Mouse (Mus musculus) heart, adult 9 months (tissue): ENCODE results near the gene Nodal.
"Not testable (repeated sequence)": the region's sequence is repeated elsewhere in the genome, so short reads cannot be mapped to it uniquely, and the experiment has no call there.

Source experiments
- DNase-seq, 2 experiments: peaks; one replicate each; pipeline ENCODE4 v3.0.0; 2022; ENCODE audit warnings: low spot score in 2 of 2

The Nodal gene

DNA sequence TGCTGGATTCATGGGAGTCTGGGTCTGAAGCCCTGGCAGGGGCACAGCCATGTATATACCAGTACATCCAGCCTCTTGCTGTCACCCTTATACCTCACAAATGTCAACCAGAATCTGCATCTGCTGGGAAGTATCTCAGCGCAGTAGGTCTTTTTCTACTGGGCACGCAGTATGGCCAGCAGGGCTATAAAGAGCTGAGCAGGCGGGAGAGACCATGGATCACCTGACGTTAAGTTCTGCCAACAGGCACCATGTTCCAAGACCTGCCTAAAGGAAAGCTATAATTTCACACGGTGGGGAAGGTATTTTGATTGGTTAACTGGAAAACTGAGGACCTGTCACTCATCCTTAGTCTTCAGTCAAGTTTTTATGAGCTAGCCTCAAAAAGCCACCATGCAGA lies 11.3 kb downstream of the Nodal start:
- DNase-seq: no peak

- no peak for DNase-seq
Measured at GRCm38 (mm10) chr10:61431375-61431774, 13.6 kb downstream of the Nodal start.

- DNase-seq: no peak
Measured at GRCm38 (mm10) chr10:61440202-61440800, 22.5 kb downstream of the Nodal start.

DNA sequence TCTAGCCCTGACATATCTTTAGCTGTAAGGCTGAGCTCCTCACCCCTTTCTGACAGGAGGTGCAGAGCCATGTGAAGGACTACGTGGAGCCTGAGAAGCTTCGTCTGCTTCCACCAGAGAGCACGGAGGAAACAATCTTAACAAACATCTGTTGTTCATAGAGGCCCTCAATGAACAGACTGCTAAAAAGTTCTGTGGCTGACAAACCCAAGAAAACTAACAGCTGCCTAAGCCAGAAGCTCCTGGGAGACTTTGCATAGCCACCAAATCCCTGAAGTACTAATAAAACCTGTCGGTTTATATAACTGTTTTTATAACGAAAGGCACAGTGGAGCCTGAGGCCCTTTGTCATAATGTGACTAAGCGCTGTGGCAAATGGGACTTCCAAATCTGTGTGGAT lies 25.7 kb downstream of the Nodal start:
- DNase-seq: no peak

- DNase-seq: no peak
Measured at GRCm38 (mm10) chr10:61443876-61444275, 26.1 kb downstream of the Nodal start.

- no peak for DNase-seq
Measured at GRCm38 (mm10) chr10:61445016-61445415, 27.2 kb downstream of the Nodal start.

DNA sequence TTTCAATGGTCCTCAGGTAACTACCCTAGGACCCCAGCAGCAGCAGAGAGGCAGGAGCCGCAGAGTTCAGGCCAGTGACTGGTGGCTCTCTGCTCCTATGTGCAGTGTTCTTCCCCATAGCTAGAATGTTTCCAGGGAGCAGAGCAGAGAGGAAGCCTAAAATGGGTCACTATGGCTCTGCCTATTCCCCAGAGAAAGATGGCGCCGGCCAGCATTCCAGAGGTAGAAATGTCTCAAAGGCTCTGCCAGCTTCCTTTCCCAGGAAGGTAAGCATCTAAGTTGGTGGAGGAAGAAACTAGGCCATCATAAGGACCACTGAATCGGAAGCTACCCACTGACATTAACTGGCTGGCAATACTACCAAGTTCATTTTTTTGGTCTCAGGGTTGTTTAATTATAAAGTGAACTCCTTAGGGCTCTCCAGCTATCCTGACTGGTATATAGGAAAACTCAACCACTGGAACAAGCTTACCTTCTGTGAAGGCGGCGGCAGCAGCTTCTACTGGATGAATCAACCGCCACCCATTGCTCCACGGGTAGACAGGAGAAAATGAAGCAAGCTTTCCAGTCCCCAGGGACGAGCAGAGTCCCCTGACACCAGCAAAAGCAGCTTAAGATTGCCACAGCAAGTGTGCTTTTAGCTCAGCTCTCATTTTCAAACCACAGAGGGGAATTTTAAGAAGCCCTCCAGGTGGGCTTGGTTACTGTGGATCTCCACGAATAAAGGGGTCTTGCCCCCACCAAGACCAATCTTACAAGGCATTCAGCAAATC lies 30.0 kb downstream of the Nodal start:
- DNase-seq: no peak

- DNase-seq: no peak
Measured at GRCm38 (mm10) chr10:61448834-61449233, 31.1 kb downstream of the Nodal start.

DNA sequence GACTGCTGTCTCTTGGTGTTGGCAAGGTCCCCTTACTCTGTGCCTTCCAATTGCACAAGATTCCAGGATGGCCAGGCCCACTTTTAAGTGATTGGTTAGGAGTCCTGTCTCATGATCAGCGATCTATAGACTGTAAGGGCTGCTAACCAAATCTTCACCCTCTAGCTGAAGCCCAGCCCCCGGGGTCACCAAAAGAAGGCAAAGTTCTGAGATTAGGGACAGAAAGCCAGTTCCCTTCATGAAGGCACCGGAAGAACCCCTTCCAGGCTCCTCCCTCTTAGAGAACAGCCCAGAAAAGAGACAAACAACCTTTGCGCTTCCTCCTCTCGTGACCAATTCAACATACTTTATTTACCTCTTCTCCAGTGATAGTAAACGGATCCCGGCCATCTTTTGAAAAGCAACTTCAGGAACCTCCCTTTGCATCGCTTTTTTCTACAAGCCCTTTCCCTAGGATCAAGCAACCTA lies 33.7 kb downstream of the Nodal start:
- peak in 1 of 2 experiments; percentile 47 for DNase-seq

DNA sequence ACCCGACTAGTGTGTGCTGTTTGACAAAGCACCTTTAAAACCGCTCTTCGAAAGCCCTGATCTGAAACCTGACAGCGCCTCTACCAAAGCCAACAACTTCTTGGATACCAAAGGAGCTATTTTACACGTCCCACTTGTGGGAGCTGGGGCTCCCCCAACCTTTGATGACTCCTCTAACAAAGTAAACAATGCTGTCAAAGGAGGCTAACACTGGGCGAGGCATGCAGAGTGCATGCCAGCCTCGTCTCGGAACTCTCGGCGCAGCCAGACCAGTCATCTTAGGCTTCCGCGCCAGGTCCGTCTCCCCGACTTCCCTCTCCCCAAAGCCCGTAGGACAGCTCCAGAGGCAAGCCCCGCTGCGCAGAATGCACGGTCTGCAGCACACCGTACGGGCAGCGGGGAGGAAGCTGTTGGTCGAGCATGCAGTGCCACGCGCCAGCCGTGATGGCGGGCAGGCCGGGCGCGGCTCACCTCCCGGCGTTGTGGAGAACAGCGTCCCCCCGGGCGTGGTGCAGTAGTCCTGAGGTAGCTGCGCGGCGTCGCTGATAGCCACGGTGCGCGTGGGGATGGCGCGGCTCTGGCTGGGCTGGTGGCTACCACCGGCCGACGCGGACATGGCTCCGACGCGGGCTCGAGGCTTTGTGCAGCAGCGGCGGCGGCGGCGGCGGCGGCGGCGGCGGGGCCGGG lies 34.3 kb downstream of the Nodal start:
- DNase-seq: peak in 1 of 2 experiments; percentile 36

- DNase-seq: peak; percentile 98 to 99
Measured at GRCm38 (mm10) chr10:61452645-61453044, 34.9 kb downstream of the Nodal start, which contains the start of gene Eif4ebp2. Eif4ebp2 (minus strand) TSS chr10:61452661.

- DNase-seq: not testable (repeated sequence)
Measured at GRCm38 (mm10) chr10:61453171-61453570, 35.4 kb downstream of the Nodal start.

GRCm38 (mm10) chr10:61457182-61457581 lies 39.4 kb downstream of the Nodal start:
- no peak for DNase-seq

DNA sequence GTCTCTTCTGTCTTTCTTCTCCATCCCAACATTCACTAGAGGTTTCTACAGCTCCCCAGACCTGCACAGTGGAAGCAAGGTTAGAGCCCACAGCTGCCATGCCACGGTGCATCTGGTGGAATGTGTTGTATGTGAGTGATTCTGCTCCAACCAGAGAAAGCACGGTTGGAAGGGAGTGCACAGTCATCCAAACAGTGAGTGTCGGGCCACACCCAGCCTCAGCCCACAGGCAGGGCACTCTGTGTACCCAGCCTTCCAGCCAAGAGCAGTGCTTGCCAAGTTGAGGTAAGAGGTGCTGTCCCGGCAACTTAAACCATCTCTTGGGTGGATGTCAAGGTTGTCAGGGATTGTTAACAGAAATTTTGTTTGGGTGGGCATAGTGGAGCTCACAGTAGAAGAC lies 47.2 kb downstream of the Nodal start:
- no peak for DNase-seq

DNA sequence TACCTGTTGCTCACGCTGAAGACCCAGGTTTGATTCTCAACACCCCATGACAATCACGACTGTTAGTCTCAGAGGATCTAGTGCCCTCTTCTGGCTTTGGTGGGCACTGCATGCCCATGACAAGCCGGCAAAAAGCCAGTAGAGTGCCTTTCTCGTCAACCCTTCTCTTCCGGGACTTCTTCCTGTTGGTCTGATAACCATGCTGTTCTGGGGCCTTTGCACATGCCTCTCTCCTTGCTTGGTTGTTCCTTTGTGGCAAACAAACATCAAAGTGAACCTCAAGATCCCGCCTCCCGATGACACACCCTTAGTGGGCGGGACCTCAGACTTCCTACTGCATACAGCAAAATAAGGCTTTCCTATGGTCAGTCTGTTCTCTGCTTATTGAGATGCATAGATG lies 48.5 kb downstream of the Nodal start:
- DNase-seq: no peak

DNA sequence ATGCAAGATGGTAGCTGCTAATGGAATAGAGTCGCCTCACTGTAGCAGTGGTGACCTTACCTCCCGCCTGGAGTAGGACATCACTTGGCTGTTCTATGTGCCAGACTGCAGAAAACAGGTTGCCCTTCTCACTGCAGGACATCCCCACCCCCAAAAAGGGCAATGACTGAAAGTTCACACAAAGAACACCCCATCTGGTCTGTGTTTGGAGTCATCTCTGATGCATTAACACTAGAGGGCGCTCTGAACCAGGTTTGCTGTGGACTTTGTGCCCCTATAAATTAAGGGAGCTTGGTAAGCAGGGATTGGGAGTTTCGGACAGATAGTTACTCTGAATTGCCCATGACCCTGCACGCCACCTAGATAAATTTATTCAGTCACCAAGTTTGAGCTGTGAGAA lies 49.1 kb downstream of the Nodal start:
- no peak for DNase-seq

DNA sequence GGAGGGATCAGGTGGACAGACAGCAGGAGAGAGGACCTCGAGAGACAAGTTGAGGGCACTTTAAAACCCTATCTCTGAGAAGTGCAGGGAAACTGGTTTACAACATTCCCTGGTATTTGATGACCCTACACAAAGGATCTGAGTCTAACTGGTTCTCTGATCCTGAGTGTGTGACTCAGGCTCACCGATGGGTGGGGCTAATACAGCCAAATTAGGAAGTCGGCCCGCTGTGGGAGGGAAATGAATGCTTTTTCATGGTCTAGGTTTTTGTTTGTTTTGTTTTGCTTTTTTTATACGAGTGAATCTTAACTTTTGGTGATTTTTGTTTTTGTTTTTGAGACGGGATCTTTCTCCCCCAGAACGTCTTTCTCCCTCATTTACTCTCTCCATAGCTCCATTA lies 51.1 kb downstream of the Nodal start:
- DNase-seq: no peak

DNA sequence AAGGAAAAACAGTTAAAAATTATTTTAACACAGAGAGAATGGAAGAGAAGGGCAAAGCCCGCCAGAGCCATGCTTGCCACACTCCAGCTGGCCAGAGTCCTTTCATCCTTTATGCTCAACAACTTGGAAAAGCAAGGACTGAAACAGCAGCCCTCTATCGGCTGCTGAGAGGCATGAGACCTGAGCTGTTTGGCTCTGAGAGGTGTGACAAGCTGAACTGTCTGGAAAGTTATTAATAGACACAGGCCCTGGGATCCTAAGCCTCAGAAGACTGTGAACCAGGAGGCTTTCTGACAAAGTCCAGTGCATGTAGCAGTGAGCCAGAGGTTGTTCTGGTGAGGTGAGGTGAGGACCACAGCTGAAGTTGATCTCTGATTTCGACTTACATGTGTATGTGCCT lies 55.9 kb downstream of the Nodal start:
- DNase-seq: peak; percentile 66 to 67

- no peak for DNase-seq
Measured at GRCm38 (mm10) chr10:61474344-61474743, 56.6 kb downstream of the Nodal start.
